Mouse (Mus musculus): ENCODE measurements at regions not wholly inside any gene's neighbourhood (a gene's known extent, or its start where the extent isn't known, plus 50 kb on each side); places are given as distances from the start of the nearest gene placed in this dataset.

GRCm38 (mm10) chr15:21836110-21836509 is 712.7 kb upstream of the Cdh18 start:
- no peak for DNase-seq

GRCm38 (mm10) chr15:21858540-21858939 is 690.3 kb upstream of the Cdh18 start:
- no peak for DNase-seq

GRCm38 (mm10) chr15:21885181-21885580 is 663.6 kb upstream of the Cdh18 start:
- DNase-seq = peak; percentile 62

All from retina, postnatal 1 day (tissue).